ENCODE assay signal across 7 mouse cellular contexts in genomic region chr17:24167120-24167519, GRCm38 (mm10). TPM values are rescaled to one million over a fixed set of nuclear protein-coding genes. Genes with fewer than 3 reads are reported as not detected.
DNase-seq lines count a peak whose midpoint lies in the region; ATAC-seq and TF ChIP-seq lines count a peak whose summit lies in the region.

No protein-coding gene starts in this region.

- H3K9me3 ChIP-seq in hindbrain, embryonic 10.5 days: no peaks in the 10 kb centered on the region
- no peaks in the 10 kb centered on the region for H3K9me3 ChIP-seq in hindbrain, embryonic 11.5 days (ENCODE audit: control insufficient read depth, low read length)
- H3K9me3 ChIP-seq in hindbrain, embryonic 15.5 days: no peaks in the 10 kb centered on the region

- H3K27ac ChIP-seq in hindbrain, embryonic 10.5 days: no peak overlapping the region
- H3K27ac ChIP-seq in hindbrain, embryonic 11.5 days (ENCODE audit: low read depth, low read length): no peak overlapping the region
- H3K27ac ChIP-seq in bone marrow, adult 2 months (ENCODE audit: control insufficient read depth, insufficient read depth, low read depth, low read length, poor library complexity): peak overlapping the region; percentile 49
- no peak overlapping the region for H3K27ac ChIP-seq in hindbrain, embryonic 15.5 days (replicated peaks)

- no peak for DNase-seq in hindbrain, embryonic 10.5 days (ENCODE audit: low spot score)
- no peak for DNase-seq in hindbrain, embryonic 11.5 days (ENCODE audit: low spot score)
- no peak for DNase-seq in cerebellum, postnatal 10 days

- peaks cover 39% of the 10 kb centered on the region for H3K4me1 ChIP-seq in hindbrain, embryonic 10.5 days (replicated peaks)
- H3K4me1 ChIP-seq in hindbrain, embryonic 11.5 days (replicated peaks; ENCODE audit: control insufficient read depth, insufficient read depth, low read length): peaks cover 11% of the 10 kb centered on the region
- peaks cover 11% of the 10 kb centered on the region; the same call in 1 of the 2 replicates for H3K4me1 ChIP-seq in bone marrow, adult 2 months (ENCODE audit: control insufficient read depth, insufficient read depth, low read length)
- H3K4me1 ChIP-seq in hindbrain, embryonic 15.5 days (replicated peaks): peaks cover 46% of the 10 kb centered on the region

- no peak for TF ChIP-seq POLR2A in bone marrow, adult 2 months (IDR thresholded peaks at IDR 0.05; ENCODE audit: borderline replicate concordance, control insufficient read depth, low read depth, low read length)

- no peak for ATAC-seq in hindbrain, embryonic 11.5 days (ENCODE audit: low FRiP score)
- ATAC-seq in hindbrain, embryonic 15.5 days (ENCODE audit: low FRiP score, low read depth): no peak
- ATAC-seq in megakaryocyte progenitor cell, adult 5-6 weeks (replicated peaks; ENCODE audit: poor library complexity): 0 out of 2 replicates have a peak, but pooled peaks have one; percentile 3
- ATAC-seq in activated CD4-positive, CD25-positive, alpha-beta regulatory T cell, adult 4 months: no peak

- H3K9ac ChIP-seq in hindbrain, embryonic 11.5 days (ENCODE audit: low read depth, low read length): no peak overlapping the region
- no peak overlapping the region; the same call in 1 of the 2 replicates for H3K9ac ChIP-seq in hindbrain, embryonic 15.5 days

- 92% methylated on average over 6 of the region's 6 CpGs for WGBS in hindbrain, embryonic 10.5 days
- WGBS in hindbrain, embryonic 11.5 days: 94% methylated on average over 6 of the region's 6 CpGs
- WGBS in bone marrow, adult 2 months: 29% methylated on average over 6 of the region's 6 CpGs
- 90% methylated on average over 6 of the region's 6 CpGs for WGBS in hindbrain, embryonic 15.5 days

- H3K36me3 ChIP-seq in hindbrain, embryonic 10.5 days: peaks cover 33% of the 10 kb centered on the region
- H3K36me3 ChIP-seq in hindbrain, embryonic 11.5 days (ENCODE audit: control insufficient read depth, insufficient read depth, low read length): no peaks in the 10 kb centered on the region
- H3K36me3 ChIP-seq in hindbrain, embryonic 15.5 days: peaks cover 13% of the 10 kb centered on the region; the same call in 1 of the 2 replicates

- peak overlapping the region; percentile 96; the same call in 1 of the 2 replicates for H3K4me3 ChIP-seq in hindbrain, embryonic 10.5 days
- H3K4me3 ChIP-seq in hindbrain, embryonic 11.5 days (ENCODE audit: low read depth, low read length): no peak overlapping the region
- peak overlapping the region; percentile 21 for H3K4me3 ChIP-seq in bone marrow, adult 2 months (replicated peaks; ENCODE audit: control insufficient read depth, low read depth, low read length)
- 0 out of 2 replicates have a peak overlapping the region, but pooled peaks have one; percentile 98 for H3K4me3 ChIP-seq in hindbrain, embryonic 15.5 days

- no peaks in the 10 kb centered on the region for H3K27me3 ChIP-seq in hindbrain, embryonic 10.5 days (ENCODE audit: insufficient read depth, poor library complexity, severe bottlenecking)
- no peaks in the 10 kb centered on the region for H3K27me3 ChIP-seq in hindbrain, embryonic 11.5 days (ENCODE audit: control insufficient read depth, insufficient read depth, low read length)
- H3K27me3 ChIP-seq in hindbrain, embryonic 15.5 days: no peaks in the 10 kb centered on the region

- no peak for TF ChIP-seq CTCF in bone marrow, adult 2 months (IDR thresholded peaks at IDR 0.05; ENCODE audit: control insufficient read depth, insufficient read depth, low read length)

- no peak overlapping the region for H3K4me2 ChIP-seq in hindbrain, embryonic 11.5 days (replicated peaks; ENCODE audit: low read depth, low read length)
- H3K4me2 ChIP-seq in hindbrain, embryonic 15.5 days: peak overlapping the region; percentile 77

RNA-seq across cellular contexts. Expression of gene Atp6v0c, which starts 2.4 kb away (rescaled TPM):
- polyA plus RNA-seq in hindbrain, embryonic 10.5 days (2016; fragmentation: Nextera tagmentation; extraction: Ambion mirVana): 488 and 579 TPM in 2 replicates
- polyA plus RNA-seq in hindbrain, embryonic 11.5 days (2014; fragmentation: Nextera tagmentation; extraction: Ambion mirVana): 499 and 514 TPM in 2 replicates
- 159 and 256 TPM in 2 replicates for polyA plus RNA-seq in bone marrow, adult 2 months (2011; ENCODE audit: insufficient read depth, insufficient read length, low replicate concordance, missing spikeins)
- polyA plus RNA-seq in hindbrain, embryonic 15.5 days (2015; fragmentation: Nextera tagmentation; extraction: Ambion mirVana): 1,386 and 1,520 TPM in 2 replicates
- 405 and 437 TPM in 2 replicates for total RNA-seq in megakaryocyte progenitor cell, adult 5-6 weeks (2015)
- total RNA-seq in megakaryocyte progenitor cell, adult 5-6 weeks (2017): 109 and 145 TPM in 2 replicates
- polyA plus RNA-seq in activated CD4-positive, CD25-positive, alpha-beta regulatory T cell, adult 4 months (2017; shearing (Covaris generic)): 100 to 1,000 TPM; 152 to 192 TPM

RNA-seq across cellular contexts. Expression of gene Amdhd2, which starts 3.6 kb away (rescaled TPM):
- 42.9 and 50.0 TPM in 2 replicates for polyA plus RNA-seq in hindbrain, embryonic 10.5 days (2016; fragmentation: Nextera tagmentation; extraction: Ambion mirVana)
- polyA plus RNA-seq in hindbrain, embryonic 11.5 days (2014; fragmentation: Nextera tagmentation; extraction: Ambion mirVana): 31.1 and 33.1 TPM in 2 replicates
- 24.9 and 57.8 TPM in 2 replicates for polyA plus RNA-seq in bone marrow, adult 2 months (2011; ENCODE audit: insufficient read depth, insufficient read length, low replicate concordance, missing spikeins)
- polyA plus RNA-seq in hindbrain, embryonic 15.5 days (2015; fragmentation: Nextera tagmentation; extraction: Ambion mirVana): 33.6 and 38.8 TPM in 2 replicates
- total RNA-seq in megakaryocyte progenitor cell, adult 5-6 weeks (2015): 21.9 and 33.7 TPM in 2 replicates
- total RNA-seq in megakaryocyte progenitor cell, adult 5-6 weeks (2017): 65.1 and 65.5 TPM in 2 replicates
- polyA plus RNA-seq in activated CD4-positive, CD25-positive, alpha-beta regulatory T cell, adult 4 months (2017; shearing (Covaris generic)): 10 to 100 TPM; 23.1 to 34.5 TPM

RNA-seq across cellular contexts. Expression of gene Pdpk1, which starts 16.4 kb away (rescaled TPM):
- 30.4 and 32.9 TPM in 2 replicates for polyA plus RNA-seq in hindbrain, embryonic 10.5 days (2016; fragmentation: Nextera tagmentation; extraction: Ambion mirVana)
- 46.5 and 61.7 TPM in 2 replicates for polyA plus RNA-seq in hindbrain, embryonic 11.5 days (2014; fragmentation: Nextera tagmentation; extraction: Ambion mirVana)
- polyA plus RNA-seq in bone marrow, adult 2 months (2011; ENCODE audit: insufficient read depth, insufficient read length, low replicate concordance, missing spikeins): 15.7 and 18.7 TPM in 2 replicates
- polyA plus RNA-seq in hindbrain, embryonic 15.5 days (2015; fragmentation: Nextera tagmentation; extraction: Ambion mirVana): 63.8 and 64.4 TPM in 2 replicates
- total RNA-seq in megakaryocyte progenitor cell, adult 5-6 weeks (2015): 33.3 and 36.3 TPM in 2 replicates
- total RNA-seq in megakaryocyte progenitor cell, adult 5-6 weeks (2017): 41.1 and 49.5 TPM in 2 replicates
- 10 to 100 TPM; 43.3 to 47.7 TPM for polyA plus RNA-seq in activated CD4-positive, CD25-positive, alpha-beta regulatory T cell, adult 4 months (2017; shearing (Covaris generic))

RNA-seq across cellular contexts. Expression of gene Tbc1d24, which starts 38.2 kb away (rescaled TPM):
- polyA plus RNA-seq in hindbrain, embryonic 10.5 days (2016; fragmentation: Nextera tagmentation; extraction: Ambion mirVana): 6.0 and 6.4 TPM in 2 replicates
- polyA plus RNA-seq in hindbrain, embryonic 11.5 days (2014; fragmentation: Nextera tagmentation; extraction: Ambion mirVana): 6.2 and 6.3 TPM in 2 replicates
- polyA plus RNA-seq in bone marrow, adult 2 months (2011; ENCODE audit: insufficient read depth, insufficient read length, low replicate concordance, missing spikeins): 4.2 and 10.6 TPM in 2 replicates
- 26.9 TPM in 2 replicates for polyA plus RNA-seq in hindbrain, embryonic 15.5 days (2015; fragmentation: Nextera tagmentation; extraction: Ambion mirVana)
- 3.6 and 6.4 TPM in 2 replicates for total RNA-seq in megakaryocyte progenitor cell, adult 5-6 weeks (2015)
- 6.4 and 6.6 TPM in 2 replicates for total RNA-seq in megakaryocyte progenitor cell, adult 5-6 weeks (2017)
- polyA plus RNA-seq in activated CD4-positive, CD25-positive, alpha-beta regulatory T cell, adult 4 months (2017; shearing (Covaris generic)): under 1 TPM; 0.45 to 0.60 TPM

RNA-seq across cellular contexts. Expression of gene Ntn3, which starts 42.2 kb away (rescaled TPM):
- 4.8 and 7.3 TPM in 2 replicates for polyA plus RNA-seq in hindbrain, embryonic 10.5 days (2016; fragmentation: Nextera tagmentation; extraction: Ambion mirVana)
- 4.4 and 5.0 TPM in 2 replicates for polyA plus RNA-seq in hindbrain, embryonic 11.5 days (2014; fragmentation: Nextera tagmentation; extraction: Ambion mirVana)
- 0.27 and 0.37 TPM in 2 replicates for polyA plus RNA-seq in bone marrow, adult 2 months (2011; ENCODE audit: insufficient read depth, insufficient read length, low replicate concordance, missing spikeins)
- polyA plus RNA-seq in hindbrain, embryonic 15.5 days (2015; fragmentation: Nextera tagmentation; extraction: Ambion mirVana): 4.9 and 5.8 TPM in 2 replicates
- 0.15 TPM in 1 of 2 replicates, not detected in the other for total RNA-seq in megakaryocyte progenitor cell, adult 5-6 weeks (2015)
- total RNA-seq in megakaryocyte progenitor cell, adult 5-6 weeks (2017): 0.12 and 0.30 TPM in 2 replicates
- polyA plus RNA-seq in activated CD4-positive, CD25-positive, alpha-beta regulatory T cell, adult 4 months (2017; shearing (Covaris generic)): not detected
